Mouse (Mus musculus): Measurements from ENCODE around the gene Rab32.
"Not testable (repeated sequence)": the region's sequence is repeated elsewhere in the genome, so short reads cannot be mapped to it uniquely, and the experiment has no call there.

The Rab32 gene

GRCm38 (mm10) chr10:10557570-10558336 lies at the start of gene Rab32:
TSS of gene Rab32 (minus strand) at chr10:10558265.
- DNase-seq (ENCODE audit: low spot score in 2 of 2): peak; percentile 65

- no peak for DNase-seq (ENCODE audit: low spot score in 2 of 2)
These were observed 42.7 kb upstream of the Rab32 start for GRCm38 (mm10) chr10:10600771-10601170.

- DNase-seq (ENCODE audit: low spot score in 2 of 2): not testable (repeated sequence)
These were observed 39.4 kb upstream of the Rab32 start for GRCm38 (mm10) chr10:10597495-10597894.

DNA sequence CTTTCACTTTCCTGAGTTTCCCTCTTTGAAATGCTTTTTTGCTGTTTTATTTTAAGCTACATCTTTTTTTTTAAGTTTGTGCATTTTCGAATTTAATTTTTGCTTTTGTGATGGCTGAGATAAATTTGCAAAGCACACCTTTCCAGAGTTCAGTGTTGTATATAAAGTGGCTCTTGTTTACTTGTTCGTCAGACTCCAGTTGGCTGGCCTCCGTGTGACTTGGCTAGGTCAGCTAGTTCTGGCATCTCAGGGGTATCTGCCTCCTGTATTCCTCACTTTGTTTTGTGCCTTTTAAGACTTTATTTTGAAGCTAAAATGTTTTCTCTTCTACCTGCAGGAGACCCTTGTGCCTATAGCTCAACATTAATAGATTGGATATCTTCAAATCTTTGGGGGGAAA lies 22.7 kb upstream of the Rab32 start:
- DNase-seq (ENCODE audit: low spot score in 2 of 2): no peak

DNA sequence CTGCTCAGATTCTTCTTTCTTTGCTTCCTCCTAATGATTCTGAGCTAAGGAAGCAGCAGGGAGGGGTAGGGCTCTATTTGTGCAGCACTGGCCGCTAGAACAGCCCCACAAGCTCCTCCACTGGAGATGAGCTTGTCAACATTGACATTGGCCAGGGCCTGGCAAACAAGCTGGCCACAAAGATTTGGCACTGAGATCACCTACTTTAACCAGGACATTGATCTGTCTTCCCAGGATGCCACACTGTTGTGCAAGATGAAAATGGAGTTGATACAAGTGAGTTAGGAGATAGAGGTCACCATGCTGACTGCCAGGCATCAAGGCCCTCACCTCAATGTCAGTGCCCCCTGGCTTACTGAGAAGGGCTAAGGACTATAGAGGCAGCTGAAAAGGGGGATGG lies 21.8 kb upstream of the Rab32 start:
- DNase-seq (ENCODE audit: low spot score in 2 of 2): no peak

- DNase-seq (ENCODE audit: low spot score in 2 of 2): no peak
These were observed 259 bp upstream of the Rab32 start for GRCm38 (mm10) chr10:10558337-10558711.

DNA sequence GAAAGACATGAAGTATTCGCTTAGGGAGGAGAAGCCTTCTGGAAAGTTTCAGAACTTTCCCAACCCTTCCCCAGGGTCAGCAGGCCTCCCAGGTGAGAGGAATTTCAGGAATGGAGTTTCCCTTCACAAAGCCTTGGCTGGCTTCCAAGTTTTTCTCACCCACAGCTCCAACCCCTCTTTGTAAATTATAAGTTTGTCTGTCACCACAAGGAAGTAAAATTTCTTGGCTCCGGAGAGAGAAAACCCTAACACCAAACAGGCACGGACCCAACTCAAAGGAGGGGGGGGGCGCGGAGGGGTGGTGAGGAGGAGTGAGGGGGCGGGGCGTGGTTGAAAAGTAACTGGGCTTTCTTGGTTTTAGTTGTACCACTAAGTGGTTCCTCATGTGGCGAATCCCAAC lies 980 bp downstream of the Rab32 start:
- DNase-seq (ENCODE audit: low spot score in 2 of 2): no peak

DNA sequence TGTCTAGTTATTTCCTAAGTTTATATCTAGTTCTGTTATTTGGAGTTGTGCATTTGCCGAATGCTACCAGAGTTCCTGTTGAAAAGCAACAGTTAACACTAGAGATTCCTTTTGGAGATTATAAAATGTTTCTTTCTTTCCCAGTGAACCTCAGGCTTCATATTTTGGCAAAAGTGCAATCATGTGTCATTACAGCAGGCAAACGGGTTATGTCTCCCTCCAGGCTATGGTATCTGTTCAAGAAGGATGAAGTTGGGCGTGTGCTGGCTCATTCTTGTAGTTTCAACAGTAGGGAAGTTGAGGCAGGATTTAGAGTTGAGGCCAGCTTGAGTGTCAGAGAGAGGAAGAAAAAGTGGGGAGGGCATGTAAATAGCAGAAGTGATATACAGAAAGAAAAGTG lies 2.4 kb downstream of the Rab32 start:
- no peak for DNase-seq (ENCODE audit: low spot score in 2 of 2)

DNA sequence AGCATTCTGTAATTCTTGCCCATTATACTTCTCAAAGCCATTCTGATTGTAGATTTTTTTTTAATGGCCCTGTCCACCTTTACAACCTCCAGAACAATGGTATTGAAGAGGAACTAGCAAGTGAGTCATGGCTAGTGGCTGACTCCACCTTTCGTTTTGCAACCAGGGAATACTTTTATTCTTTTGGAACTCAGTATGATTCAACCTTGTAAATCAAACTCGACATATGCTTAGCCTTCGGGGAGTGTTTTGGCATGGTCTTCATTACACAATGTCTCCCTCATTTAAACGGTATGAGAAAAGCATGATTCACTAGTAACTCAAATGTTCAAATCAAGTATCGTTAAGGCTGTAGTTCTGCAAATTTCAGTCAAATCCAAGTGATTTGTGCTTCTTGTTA lies 2.8 kb downstream of the Rab32 start:
- DNase-seq (ENCODE audit: low spot score in 2 of 2): no peak

- DNase-seq (ENCODE audit: low spot score in 2 of 2): no peak
These were observed 7.9 kb downstream of the Rab32 start for GRCm38 (mm10) chr10:10550134-10550533.

DNA sequence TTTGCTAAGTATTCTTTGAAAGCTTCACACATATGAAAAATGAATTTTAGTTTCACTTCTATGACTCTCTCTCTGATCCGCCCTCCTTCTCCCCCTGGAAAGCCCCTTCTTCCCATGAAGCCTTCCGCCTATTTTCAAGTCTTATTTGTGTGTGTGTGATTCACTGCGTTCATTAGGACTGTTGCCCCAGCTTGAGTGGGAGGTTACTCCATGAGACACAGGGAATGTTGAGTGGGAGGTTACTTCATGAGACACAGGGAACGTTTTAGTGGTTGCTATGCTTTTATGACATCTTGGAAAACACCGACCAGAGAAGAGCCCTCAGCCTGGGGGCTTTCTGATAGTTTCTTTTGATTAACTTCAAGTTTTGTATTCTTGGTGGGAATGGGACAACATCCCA lies 11.4 kb downstream of the Rab32 start:
- peak in 1 of 2 experiments; percentile 17 for DNase-seq (ENCODE audit: low spot score in 2 of 2)

- DNase-seq (ENCODE audit: low spot score in 2 of 2): no peak
These were observed 13.1 kb downstream of the Rab32 start for GRCm38 (mm10) chr10:10544955-10545354.
